Mouse (Mus musculus) liver, embryonic 11.5 days (tissue): ENCODE measurements at regions not wholly inside any gene's neighbourhood (a gene's known extent, or its start where the extent isn't known, plus 50 kb on each side); places are given as distances from the start of the nearest gene placed in this dataset.

Experiments used
- ATAC-seq: fragments of 200-750 bp; cut with Nextera tagmentation; replicated peaks from 2 replicates; pipeline ENCODE4 v1.8.0; 2017; ENCODE audit warnings: moderate number of reproducible peaks, mild to moderate bottlenecking, moderate TSS enrichment, moderate library complexity; ENCODE audit not compliant: low FRiP score
- DNase-seq: peaks from one replicate; pipeline ENCODE4 v3.0.0-alpha.2; 2017; ENCODE audit warnings: low spot score
- H3K27ac ChIP-seq: fragments of 300-500 bp; sonication (generic); 2 replicates; pipeline ENCODE4 v1.5.1; 2014; ENCODE audit warnings: mild to moderate bottlenecking, low read depth, low read length, control low read depth
- H3K27me3 ChIP-seq: fragments of 300-500 bp; sonication (generic); replicated peaks from 2 replicates; pipeline ENCODE4 v1.6.1; 2014; ENCODE audit warnings: low read length, mixed read lengths; ENCODE audit not compliant: control insufficient read depth, insufficient read depth
- H3K36me3 ChIP-seq: fragments of 300-500 bp; sonication (generic); 2 replicates; pipeline ENCODE4 v1.6.1; 2014; ENCODE audit warnings: mild to moderate bottlenecking, low read length, moderate library complexity, mixed read lengths; ENCODE audit not compliant: control insufficient read depth, insufficient read depth
- H3K4me1 ChIP-seq: fragments of 300-500 bp; sonication (generic); replicated peaks from 2 replicates; pipeline ENCODE4 v1.6.1; 2014; ENCODE audit warnings: low read length, mixed read lengths; ENCODE audit not compliant: control insufficient read depth, insufficient read depth
- H3K4me2 ChIP-seq: fragments of 300-500 bp; sonication (generic); 2 replicates; pipeline ENCODE4 v1.6.1; 2014; ENCODE audit warnings: mild to moderate bottlenecking, control low read depth, moderate library complexity
- H3K4me3 ChIP-seq: fragments of 300-500 bp; sonication (generic); 2 replicates; pipeline ENCODE4 v1.5.1; 2014; ENCODE audit warnings: low read depth, low read length, control low read depth
- H3K9ac ChIP-seq: fragments of 300-500 bp; sonication (generic); 2 replicates; pipeline ENCODE4 v1.6.1; 2014; ENCODE audit warnings: low read depth, low read length, control low read depth
- H3K9me3 ChIP-seq: fragments of 300-500 bp; sonication (generic); 2 replicates; pipeline ENCODE4 v1.6.1; 2016; ENCODE audit warnings: low read length, inconsistent platforms, mixed read lengths; ENCODE audit not compliant: control insufficient read depth
- WGBS: fragments of 180-500 bp; shearing (Covaris S2); extraction: QIAGEN DNeasy Blood & Tissue Kit; methylation state at CpG from one replicate; pipeline ENCODE4 v1.1.7; 2014; 5-methylcytosine and 5-hydroxymethylcytosine counted together

GRCm38 (mm10) chr6:50744462-50745166 lies 90.4 kb upstream of the Npvf start:
- Histone ChIP-seq H3K4me2 (no peak overlapping the region), H3K27me3 (no peaks in the 10 kb centered on the region), H3K4me1 (no peaks in the 10 kb centered on the region), H3K4me3 (no peak overlapping the region), H3K27ac (0 out of 2 replicates have a peak overlapping the region, but pooled peaks have one; percentile 15), H3K36me3 (no peaks in the 10 kb centered on the region), H3K9ac (no peak overlapping the region), H3K9me3 (no peaks in the 10 kb centered on the region)
- 31% methylated on average over 6 of the region's 6 CpGs for WGBS
- DNase-seq (no peak), ATAC-seq (no peak)

DNA sequence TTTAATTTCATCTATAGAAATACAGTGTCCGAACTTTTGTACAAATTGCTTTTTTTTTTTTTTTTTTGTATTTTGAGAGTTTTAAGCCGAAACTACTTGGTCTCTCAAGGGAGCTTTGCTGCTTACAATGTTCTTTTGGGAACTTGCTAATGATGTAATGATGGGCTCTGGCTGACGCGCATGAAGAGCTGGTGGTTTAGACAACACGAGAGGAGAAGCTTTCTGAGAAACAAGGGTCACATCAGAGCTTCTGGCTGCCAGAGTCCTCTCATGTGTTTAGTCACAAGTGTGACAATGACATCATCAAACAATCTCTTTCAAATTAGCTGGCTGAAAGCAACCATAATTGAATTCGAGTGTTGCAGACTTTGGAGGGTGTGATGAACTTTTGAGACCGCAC lies 98.9 kb upstream of the Npvf start:
- DNase-seq (no peak), ATAC-seq (no peak)
- H3K36me3 ChIP-seq: no peaks in the 10 kb centered on the region
- no peak overlapping the region for H3K9ac ChIP-seq
- no peak overlapping the region for H3K4me3 ChIP-seq
- H3K27me3 ChIP-seq: no peaks in the 10 kb centered on the region
- no peak overlapping the region for H3K4me2 ChIP-seq
- no peak overlapping the region for H3K27ac ChIP-seq
- H3K4me1 ChIP-seq: no peaks in the 10 kb centered on the region
- WGBS: 74% methylated on average over 7 of the region's 7 CpGs
- no peaks in the 10 kb centered on the region for H3K9me3 ChIP-seq

DNA sequence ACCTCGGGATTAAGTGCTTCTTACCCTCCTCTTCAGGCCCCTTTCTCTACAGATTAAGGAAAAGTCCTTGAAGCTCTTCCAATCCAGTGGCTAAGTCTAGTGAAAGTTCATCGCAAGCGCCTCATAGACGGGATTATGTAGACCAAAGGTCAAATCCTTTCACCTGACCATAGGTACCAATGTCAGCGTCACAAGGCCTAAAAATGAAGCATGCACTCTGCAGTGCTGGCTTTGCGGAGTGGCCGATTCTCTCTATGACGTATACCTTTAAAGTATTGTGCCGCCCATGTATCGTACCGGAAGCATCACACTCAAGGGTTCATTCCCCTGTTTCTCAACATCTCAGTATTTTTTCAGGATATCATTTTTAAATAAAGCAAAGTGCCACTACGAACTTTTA lies 100.5 kb upstream of the Npvf start:
- Histone ChIP-seq H3K4me2 (no peak overlapping the region), H3K4me1 (no peaks in the 10 kb centered on the region), H3K9me3 (no peaks in the 10 kb centered on the region), H3K27me3 (no peaks in the 10 kb centered on the region), H3K27ac (no peak overlapping the region), H3K4me3 (no peak overlapping the region), H3K9ac (no peak overlapping the region), H3K36me3 (no peaks in the 10 kb centered on the region)
- ATAC-seq (no peak), DNase-seq (no peak)
- WGBS: 82% methylated on average over 12 of the region's 12 CpGs

DNA sequence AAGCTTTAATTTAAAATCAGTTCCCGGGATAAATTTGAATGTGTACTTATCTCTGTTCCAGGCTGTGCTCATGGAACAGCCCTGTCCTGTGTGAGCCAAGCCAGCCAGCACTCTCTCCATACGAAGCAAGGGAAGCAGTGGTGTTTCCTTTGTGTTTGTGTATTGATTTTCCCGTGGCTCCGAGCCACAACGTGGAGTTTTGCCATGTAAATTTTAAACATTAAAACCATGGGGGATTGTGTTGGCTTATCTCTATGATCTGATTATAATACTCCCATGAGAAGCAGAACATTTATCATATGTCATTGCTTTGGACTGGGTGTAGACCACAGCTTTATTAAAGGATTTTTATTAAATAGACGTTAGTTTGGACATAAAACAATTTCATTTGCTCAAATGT lies 106.1 kb upstream of the Npvf start:
- no peaks in the 10 kb centered on the region for H3K36me3 ChIP-seq
- no peaks in the 10 kb centered on the region for H3K4me1 ChIP-seq
- DNase-seq (no peak), ATAC-seq (no peak)
- H3K4me2 ChIP-seq: no peak overlapping the region
- no peak overlapping the region for H3K27ac ChIP-seq
- no peaks in the 10 kb centered on the region for H3K9me3 ChIP-seq
- 76% methylated on average over 6 of the region's 6 CpGs for WGBS
- no peak overlapping the region for H3K9ac ChIP-seq
- H3K4me3 ChIP-seq: no peak overlapping the region
- H3K27me3 ChIP-seq: no peaks in the 10 kb centered on the region

GRCm38 (mm10) chr6:50763121-50763520 lies 108.9 kb upstream of the Npvf start:
- Histone ChIP-seq H3K27ac (no peak overlapping the region), H3K27me3 (no peaks in the 10 kb centered on the region), H3K9me3 (no peaks in the 10 kb centered on the region), H3K9ac (no peak overlapping the region), H3K4me2 (no peak overlapping the region), H3K36me3 (no peaks in the 10 kb centered on the region), H3K4me3 (no peak overlapping the region), H3K4me1 (no peaks in the 10 kb centered on the region)
- DNase-seq (no peak), ATAC-seq (no peak)
- 51% methylated on average over 4 of the region's 4 CpGs for WGBS

DNA sequence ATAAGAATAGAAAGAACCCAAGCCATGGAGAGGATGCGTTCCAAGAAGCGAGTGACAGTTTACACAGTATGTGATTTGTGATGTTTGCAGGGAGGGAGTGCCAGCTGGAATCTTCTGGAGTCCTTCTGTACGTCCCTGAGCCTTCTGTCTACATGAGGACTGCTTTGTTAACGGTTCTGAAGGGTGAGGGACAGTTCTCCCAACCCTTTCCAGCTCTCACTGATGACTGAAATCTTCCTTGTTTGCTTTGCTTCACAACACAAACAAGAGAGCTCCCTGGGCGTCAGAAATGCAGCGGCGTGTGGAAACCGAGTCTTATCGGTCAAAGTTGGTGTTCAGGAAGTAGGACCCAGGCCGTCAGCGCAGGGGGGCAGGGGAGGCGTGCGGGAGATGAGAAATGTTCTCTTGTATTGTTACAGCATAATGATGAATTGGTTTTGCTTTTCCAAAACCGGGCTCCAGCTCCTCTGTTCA lies 112.2 kb upstream of the Npvf start:
- 63% methylated on average over 14 of the region's 14 CpGs for WGBS
- ATAC-seq (no peak), DNase-seq (no peak)
- Histone ChIP-seq H3K4me2 (no peak overlapping the region), H3K27me3 (no peaks in the 10 kb centered on the region), H3K27ac (no peak overlapping the region), H3K9ac (no peak overlapping the region), H3K4me1 (no peaks in the 10 kb centered on the region), H3K9me3 (no peaks in the 10 kb centered on the region), H3K36me3 (no peaks in the 10 kb centered on the region), H3K4me3 (no peak overlapping the region)

- Histone ChIP-seq H3K9me3 (no peaks in the 10 kb centered on the region), H3K36me3 (no peaks in the 10 kb centered on the region), H3K4me2 (no peak overlapping the region), H3K4me1 (no peaks in the 10 kb centered on the region), H3K27me3 (no peaks in the 10 kb centered on the region), H3K9ac (no peak overlapping the region), H3K4me3 (no peak overlapping the region), H3K27ac (no peak overlapping the region)
- ATAC-seq (no peak), DNase-seq (no peak)
- 65% methylated on average over 6 of the region's 6 CpGs for WGBS
Measured at GRCm38 (mm10) chr6:50767126-50767525, 112.9 kb upstream of the Npvf start.

GRCm38 (mm10) chr6:50767827-50768226 lies 113.6 kb upstream of the Npvf start:
- Histone ChIP-seq H3K27ac (no peak overlapping the region), H3K4me3 (no peak overlapping the region), H3K4me1 (no peaks in the 10 kb centered on the region), H3K9me3 (no peaks in the 10 kb centered on the region), H3K27me3 (no peaks in the 10 kb centered on the region), H3K4me2 (no peak overlapping the region), H3K9ac (no peak overlapping the region), H3K36me3 (no peaks in the 10 kb centered on the region)
- no peak for ATAC-seq
- no peak for DNase-seq
- WGBS: 77% methylated on average over 4 of the region's 4 CpGs

GRCm38 (mm10) chr6:50769101-50769500 lies 114.9 kb upstream of the Npvf start:
- Histone ChIP-seq H3K4me3 (no peak overlapping the region), H3K27me3 (no peaks in the 10 kb centered on the region), H3K4me1 (no peaks in the 10 kb centered on the region), H3K4me2 (no peak overlapping the region), H3K36me3 (no peaks in the 10 kb centered on the region), H3K9ac (no peak overlapping the region), H3K9me3 (no peaks in the 10 kb centered on the region), H3K27ac (no peak overlapping the region)
- 69% methylated on average over 2 of the region's 2 CpGs for WGBS
- ATAC-seq: no peak
- no peak for DNase-seq
